Mouse (Mus musculus) cortical plate, adult 2 months (tissue): ENCODE data around the gene Nck2.

ENCODE experiments used
- CTCF ChIP-seq: fragments of 200-500 bp; IDR thresholded peaks from 2 replicates; pipeline ENCODE4 v1.5.1; 2011; ENCODE audit warnings: mild to moderate bottlenecking, control low read depth, low read length; ENCODE audit not compliant: insufficient read depth; ENCODE audit errors: extremely low read depth
- POLR2A ChIP-seq: fragments of 200-500 bp; IDR thresholded peaks from 2 replicates; pipeline ENCODE4 v1.6.1; 2011; ENCODE audit warnings: mild to moderate bottlenecking, low read length, control low read depth; ENCODE audit not compliant: insufficient read depth; ENCODE audit errors: extremely low read depth

DNA sequence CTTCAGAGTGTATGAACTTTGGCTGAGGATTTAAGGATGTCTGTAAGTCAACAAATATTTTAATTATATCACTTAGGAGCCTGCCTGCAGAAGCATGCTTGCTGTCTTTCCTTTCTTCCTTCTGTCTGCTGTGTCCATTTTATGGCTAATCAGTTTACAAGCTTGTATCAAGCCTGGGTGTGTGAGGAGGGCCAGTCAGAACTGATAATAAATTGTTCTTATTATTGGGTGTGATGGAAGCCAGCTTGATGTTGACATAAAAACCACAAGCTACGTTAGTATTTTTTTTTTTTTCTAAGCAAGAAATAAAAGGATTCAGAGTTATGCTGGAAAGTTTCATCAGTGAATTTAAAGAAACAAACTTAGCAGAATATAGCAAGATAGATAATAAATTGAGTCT lies 10.8 kb downstream of the Nck2 start:
- no peak for TF ChIP-seq POLR2A
- no peak for TF ChIP-seq CTCF
